Mouse (Mus musculus): ENCODE measurements around the gene Ascl2. TPM values are rescaled to one million over a fixed set of nuclear protein-coding genes. Genes with fewer than 3 reads are reported as not detected.

Gene Ascl2
- polyA plus RNA-seq, 1 experiment from 2014 or later = 0.40 TPM

DNA sequence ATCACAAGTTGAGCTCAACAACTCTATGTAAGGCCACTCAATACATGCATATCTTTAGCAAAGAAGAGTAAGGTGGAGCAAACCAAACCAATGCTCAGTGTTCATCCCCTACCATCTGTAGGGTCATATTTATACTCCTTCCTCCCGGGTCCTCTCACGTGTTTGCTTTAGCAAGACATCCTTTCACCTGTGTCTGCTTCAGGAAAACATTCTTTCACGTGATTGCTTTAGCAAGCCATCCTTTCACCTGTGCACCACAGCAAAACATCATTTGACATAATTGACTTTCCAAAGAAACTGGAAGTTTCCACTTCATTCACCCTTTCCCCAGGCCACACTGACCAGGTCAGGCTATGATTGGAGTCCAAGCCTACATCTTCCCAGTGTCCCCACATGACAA is 38.0 kb downstream of the Ascl2 start, which contains the start of gene Th:
TSS of gene Th (minus strand) at position 101 of the 400 bp plus-strand sequence.
- Histone ChIP-seq H3K4me2 (no peak within 1 kb of the TSS), H3K36me3 (replicated peaks) (no peaks in the 10 kb centered on the region), H3K9me3 (no peaks in the 10 kb centered on the region), H3K4me1 (no peaks in the 10 kb centered on the region), H3K27me3 (no peaks in the 10 kb centered on the region), H3K9ac (no peak within 1 kb of the TSS), H3K27ac (no peak within 1 kb of the TSS), H3K4me3 (replicated peaks) (no peak within 1 kb of the TSS)
- no peak for ATAC-seq (ENCODE audit: low FRiP score)
- 91% methylated on average over 3 of the region's 3 CpGs for WGBS

DNA sequence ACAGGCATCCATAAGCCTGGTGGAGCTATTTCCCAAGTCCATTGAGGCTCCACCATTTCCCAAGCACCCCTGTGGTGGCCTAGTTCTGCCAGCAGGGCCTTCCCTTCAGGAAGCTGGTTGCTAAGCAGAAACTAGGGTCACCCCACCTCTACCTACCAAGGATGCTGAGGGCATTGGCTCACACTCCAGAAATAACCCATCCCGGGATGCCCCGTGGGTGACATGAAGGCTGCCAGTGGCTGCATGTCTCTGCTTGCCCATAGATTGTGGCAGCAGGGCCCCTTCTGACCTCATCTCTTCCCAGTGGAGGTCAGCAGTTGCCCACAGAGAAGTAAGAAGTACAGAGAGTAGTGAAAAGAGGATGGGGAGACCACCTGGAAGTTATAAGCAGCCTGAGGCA is 39.5 kb downstream of the Ascl2 start:
- Histone ChIP-seq H3K27ac (no peak overlapping the region), H3K4me3 (replicated peaks) (no peak overlapping the region), H3K36me3 (replicated peaks) (no peaks in the 10 kb centered on the region), H3K4me2 (no peak overlapping the region), H3K4me1 (no peaks in the 10 kb centered on the region), H3K9ac (no peak overlapping the region), H3K27me3 (no peaks in the 10 kb centered on the region), H3K9me3 (no peaks in the 10 kb centered on the region)
- 83% methylated on average over 2 of the region's 2 CpGs for WGBS
- no peak for ATAC-seq (ENCODE audit: low FRiP score)

DNA sequence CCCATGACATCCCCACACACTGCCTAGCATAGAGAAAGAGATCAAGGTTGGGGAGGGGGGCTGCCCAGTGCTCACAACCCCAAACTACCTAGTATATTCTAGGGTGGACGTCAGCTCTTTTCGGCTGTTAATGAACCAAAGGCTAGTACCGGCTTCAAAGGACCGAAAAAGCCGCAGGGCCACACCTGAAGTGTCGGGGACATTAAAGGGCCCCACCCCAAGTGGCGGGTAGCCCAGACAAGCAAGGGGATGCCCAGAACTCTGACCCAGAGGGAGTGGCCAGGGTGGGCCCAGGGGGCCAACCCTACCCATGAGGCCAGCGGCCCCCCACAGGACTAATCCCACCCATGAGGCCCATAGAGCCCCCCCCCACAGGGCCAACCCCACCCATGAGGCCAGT is 41.8 kb downstream of the Ascl2 start:
- Histone ChIP-seq H3K4me2 (no peak overlapping the region), H3K9me3 (no peaks in the 10 kb centered on the region), H3K27ac (no peak overlapping the region), H3K27me3 (no peaks in the 10 kb centered on the region), H3K4me1 (no peaks in the 10 kb centered on the region), H3K9ac (no peak overlapping the region), H3K4me3 (replicated peaks) (no peak overlapping the region), H3K36me3 (replicated peaks) (no peaks in the 10 kb centered on the region)
- no peak for ATAC-seq (ENCODE audit: low FRiP score)
- WGBS = 84% methylated on average over 7 of the region's 8 CpGs

DNA sequence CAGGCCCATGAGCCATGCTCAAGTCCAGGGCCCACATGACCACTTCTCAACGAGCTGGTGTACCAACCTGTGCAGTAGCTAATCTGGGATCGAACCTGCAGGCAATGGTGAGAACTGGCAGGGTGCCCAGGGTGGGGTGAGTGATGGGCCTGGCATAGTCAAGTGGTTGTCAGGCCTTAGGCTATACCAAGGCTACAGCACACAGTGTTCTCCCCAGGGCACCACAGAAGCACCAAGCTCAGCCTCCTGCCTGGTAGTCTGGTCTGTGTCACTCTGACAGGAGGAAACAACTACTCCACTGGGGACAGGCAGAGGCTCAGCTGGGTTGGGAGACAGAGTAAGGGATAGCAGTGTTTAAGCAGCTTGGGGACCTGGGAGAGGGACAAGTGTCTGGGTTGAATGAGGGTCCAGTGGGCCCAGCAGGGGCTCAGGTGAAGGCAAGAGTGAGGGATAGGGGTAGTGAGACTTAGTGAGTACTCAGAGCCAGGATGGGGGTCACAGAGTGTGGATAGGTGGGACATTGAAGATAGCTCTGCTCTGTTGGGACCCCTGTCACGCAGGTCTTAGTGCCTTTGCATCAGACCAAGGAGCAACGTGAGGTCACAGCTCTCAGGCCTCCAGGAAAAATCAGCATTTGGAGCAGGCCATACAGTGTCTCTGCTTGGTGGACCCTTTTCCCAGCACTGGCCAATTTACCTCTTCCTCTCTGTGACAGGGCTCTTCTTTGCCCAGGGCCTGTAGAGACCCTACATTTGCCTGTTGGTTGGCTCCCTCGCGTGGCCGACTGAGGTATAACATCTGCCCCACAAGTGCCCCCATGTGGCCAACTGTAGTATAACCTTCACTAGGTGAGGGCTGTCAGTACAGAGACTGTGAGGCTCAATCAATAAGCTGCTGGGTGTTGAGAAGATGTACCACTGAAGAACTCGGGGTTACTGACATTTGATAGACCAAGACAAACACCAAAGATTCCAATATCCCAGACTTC is 50.1 kb downstream of the Ascl2 start:
- peaks cover 6% of the 10 kb centered on the region for H3K4me1 ChIP-seq
- H3K27me3 ChIP-seq = 0 out of 2 replicates have a peak, but pooled peaks cover 11% of the 10 kb centered on the region
- H3K4me2 ChIP-seq = no peak overlapping the region
- 29% methylated on average over 8 of the region's 8 CpGs for WGBS
- H3K9ac ChIP-seq = no peak overlapping the region
- H3K9me3 ChIP-seq = no peaks in the 10 kb centered on the region
- H3K4me3 ChIP-seq (replicated peaks) = no peak overlapping the region
- no peak overlapping the region for H3K27ac ChIP-seq
- no peaks in the 10 kb centered on the region for H3K36me3 ChIP-seq (replicated peaks)
- peak; percentile 87 for ATAC-seq (ENCODE audit: low FRiP score)

DNA sequence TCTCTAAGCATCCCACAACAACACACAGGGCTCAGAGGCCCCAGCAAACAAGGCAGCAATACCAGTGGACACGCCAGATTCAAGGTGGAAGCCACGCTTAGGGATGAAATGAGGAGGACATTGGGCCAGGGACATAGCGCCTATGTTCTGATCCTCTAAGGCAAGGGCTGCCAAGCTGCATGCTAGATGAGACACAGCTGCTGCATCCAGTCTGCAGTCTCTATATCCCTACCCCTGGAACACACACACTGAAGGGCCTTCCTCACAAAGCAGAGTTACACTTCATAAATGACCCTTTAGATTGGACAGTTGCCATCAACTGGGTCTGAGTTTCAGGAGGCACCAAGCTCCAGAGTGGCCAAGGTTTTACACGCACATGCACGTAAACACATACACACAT is 51.4 kb downstream of the Ascl2 start:
- Histone ChIP-seq H3K27ac (no peak overlapping the region), H3K9me3 (no peaks in the 10 kb centered on the region), H3K36me3 (replicated peaks) (no peaks in the 10 kb centered on the region), H3K4me2 (no peak overlapping the region), H3K4me1 (peaks cover 6% of the 10 kb centered on the region), H3K4me3 (replicated peaks) (no peak overlapping the region), H3K9ac (no peak overlapping the region), H3K27me3 (0 out of 2 replicates have a peak, but pooled peaks cover 11% of the 10 kb centered on the region)
- no peak for ATAC-seq (ENCODE audit: low FRiP score)
- 92% methylated on average over 5 of the region's 5 CpGs for WGBS

Other genes starting within 250 kb of the Ascl2 start
- gene Ins2, start 225.9 kb downstream of the Ascl2 start, polyA plus RNA-seq (2016; fragmentation: Nextera tagmentation; extraction: Ambion mirVana) = not detected in 2 replicates
- gene Th, start 38.1 kb downstream of the Ascl2 start, polyA plus RNA-seq (2016; fragmentation: Nextera tagmentation; extraction: Ambion mirVana) = 13.9 and 17.8 TPM in 2 replicates
- gene Tspan32, start 35.8 kb upstream of the Ascl2 start, polyA plus RNA-seq (2016; fragmentation: Nextera tagmentation; extraction: Ambion mirVana) = 1.3 and 1.5 TPM in 2 replicates
- gene Cd81, start 83.5 kb upstream of the Ascl2 start, polyA plus RNA-seq (2016; fragmentation: Nextera tagmentation; extraction: Ambion mirVana) = 199 and 205 TPM in 2 replicates
- 106 and 108 TPM in 2 replicates for gene Tssc4, start 100.0 kb upstream of the Ascl2 start, polyA plus RNA-seq (2016; fragmentation: Nextera tagmentation; extraction: Ambion mirVana)
- gene Trpm5, start 125.4 kb upstream of the Ascl2 start, polyA plus RNA-seq (2016; fragmentation: Nextera tagmentation; extraction: Ambion mirVana) = 1.1 and 1.3 TPM in 2 replicates
- 0.87 and 0.94 TPM in 2 replicates for gene Kcnq1, start 137.1 kb upstream of the Ascl2 start, polyA plus RNA-seq (2016; fragmentation: Nextera tagmentation; extraction: Ambion mirVana)